Mouse (Mus musculus) limb, embryonic 15.5 days (tissue): ENCODE data around the gene Acvrl1. TPM values are rescaled to one million over a fixed set of nuclear protein-coding genes. Genes with fewer than 3 reads are reported as not detected.
"Not testable (repeated sequence)": the region's sequence is repeated elsewhere in the genome, so short reads cannot be mapped to it uniquely, and the experiment has no call there.

Experiments used
- ATAC-seq: fragments of 200-750 bp; cut with Nextera tagmentation; 2 replicates; pipeline ENCODE4 v1.8.0; 2017; ENCODE audit warnings: low read depth, moderate TSS enrichment; ENCODE audit not compliant: insufficient number of reproducible peaks, low FRiP score, low TSS enrichment
- H3K27ac ChIP-seq: fragments of 300-500 bp; sonication (generic); 2 replicates; pipeline ENCODE4 v1.5.1; 2015; ENCODE audit warnings: moderate library complexity, mild to moderate bottlenecking, inconsistent platforms
- H3K27me3 ChIP-seq: fragments of 300-500 bp; sonication (generic); 2 replicates; pipeline ENCODE4 v1.6.1; 2015; ENCODE audit warnings: inconsistent platforms
- H3K36me3 ChIP-seq: fragments of 300-500 bp; sonication (generic); 2 replicates; pipeline ENCODE4 v1.6.1; 2015; ENCODE audit warnings: inconsistent platforms
- H3K4me1 ChIP-seq: fragments of 300-500 bp; sonication (generic); 2 replicates; pipeline ENCODE4 v1.6.1; 2015; ENCODE audit warnings: inconsistent platforms
- H3K4me2 ChIP-seq: fragments of 300-500 bp; sonication (generic); 2 replicates; pipeline ENCODE4 v1.6.1; 2015; ENCODE audit warnings: mild to moderate bottlenecking, inconsistent platforms
- H3K4me3 ChIP-seq: fragments of 300-500 bp; sonication (generic); 2 replicates; pipeline ENCODE4 v1.5.1; 2015; ENCODE audit warnings: mild to moderate bottlenecking, inconsistent platforms
- H3K9ac ChIP-seq: fragments of 300-500 bp; sonication (generic); 2 replicates; pipeline ENCODE4 v1.6.1; 2015; ENCODE audit warnings: inconsistent platforms
- H3K9me3 ChIP-seq: fragments of 300-500 bp; sonication (generic); 2 replicates; pipeline ENCODE4 v1.6.1; 2016; ENCODE audit warnings: inconsistent platforms
- WGBS: fragments of 180-500 bp; shearing (Covaris S2); methylation state at CpG from one replicate; pipeline ENCODE4 v1.1.7; 2015; 5-methylcytosine and 5-hydroxymethylcytosine counted together
- polyA plus RNA-seq: library from polyadenylated mRNA; unstranded; fragments of >200 nt; fragmentation: Nextera tagmentation; extraction: Ambion mirVana; gene quantifications from 2 replicates; pipeline ENCODE4 v1.2.1, GENCODE M21; 2015

Gene Acvrl1
- polyA plus RNA-seq, 1 experiment from 2014 or later, result 16.3 TPM

GRCm38 (mm10) chr15:101113778-101114177, 14.5 kb upstream of the Acvrl1 start:
- not testable (repeated sequence) for H3K27ac ChIP-seq, H3K36me3 ChIP-seq, H3K4me3 ChIP-seq, H3K4me1 ChIP-seq, H3K9ac ChIP-seq, H3K27me3 ChIP-seq, H3K9me3 ChIP-seq, H3K4me2 ChIP-seq, ATAC-seq
- 92% methylated on average over 2 of the region's 2 CpGs for WGBS

- H3K9me3 ChIP-seq, result peaks cover 4% of the 10 kb centered on the region; the same call in 1 of the 2 replicates
- no peak within 1 kb of the TSS for H3K4me2 ChIP-seq
- no peak for ATAC-seq
- 68% methylated on average over 5 of the region's 5 CpGs for WGBS
- peaks cover 10% of the 10 kb centered on the region; the same call in 1 of the 2 replicates for H3K4me1 ChIP-seq
- no peak within 1 kb of the TSS for H3K27ac ChIP-seq
- H3K36me3 ChIP-seq, result no peaks in the 10 kb centered on the region
- H3K27me3 ChIP-seq, result no peaks in the 10 kb centered on the region
- no peak within 1 kb of the TSS for H3K9ac ChIP-seq
- no peak within 1 kb of the TSS for H3K4me3 ChIP-seq
Observed at GRCm38 (mm10) chr15:101115511-101116110, 12.7 kb upstream of the Acvrl1 start, which contains the start of gene Ankrd33. Gene Ankrd33 (plus strand): TSS chr15:101115755.

- H3K4me3 ChIP-seq, result no peak overlapping the region
- no peaks in the 10 kb centered on the region for H3K27me3 ChIP-seq
- peaks cover 18% of the 10 kb centered on the region; the same call in 1 of the 2 replicates for H3K4me1 ChIP-seq
- H3K4me2 ChIP-seq, result no peak overlapping the region
- H3K36me3 ChIP-seq, result no peaks in the 10 kb centered on the region
- no peak for ATAC-seq
- no peak overlapping the region for H3K9ac ChIP-seq
- WGBS, result 59% methylated on average over 14 of the region's 14 CpGs
- H3K27ac ChIP-seq, result no peak overlapping the region
- H3K9me3 ChIP-seq, result peaks cover 4% of the 10 kb centered on the region; the same call in 1 of the 2 replicates
Observed at GRCm38 (mm10) chr15:101118399-101119125, 9.8 kb upstream of the Acvrl1 start.

GRCm38 (mm10) chr15:101121411-101122289, 6.7 kb upstream of the Acvrl1 start:
- no peaks in the 10 kb centered on the region for H3K36me3 ChIP-seq
- no peak overlapping the region for H3K4me2 ChIP-seq
- H3K9ac ChIP-seq, result no peak overlapping the region
- ATAC-seq, result no peak
- H3K4me1 ChIP-seq, result peaks cover 19% of the 10 kb centered on the region; the same call in 1 of the 2 replicates
- no peak overlapping the region for H3K4me3 ChIP-seq
- no peaks in the 10 kb centered on the region for H3K27me3 ChIP-seq
- 71% methylated on average over 9 of the region's 9 CpGs for WGBS
- no peak overlapping the region for H3K27ac ChIP-seq
- H3K9me3 ChIP-seq, result no peaks in the 10 kb centered on the region

- peak overlapping the region; percentile 43; the same call in 1 of the 2 replicates for H3K27ac ChIP-seq
- no peaks in the 10 kb centered on the region for H3K27me3 ChIP-seq
- H3K9ac ChIP-seq, result no peak overlapping the region
- H3K4me1 ChIP-seq, result peaks cover 25% of the 10 kb centered on the region
- H3K9me3 ChIP-seq, result no peaks in the 10 kb centered on the region
- WGBS, result 22% methylated on average over 2 of the region's 2 CpGs
- ATAC-seq, result no peak
- H3K4me3 ChIP-seq, result no peak overlapping the region
- no peak overlapping the region for H3K4me2 ChIP-seq
- no peaks in the 10 kb centered on the region for H3K36me3 ChIP-seq
Observed at GRCm38 (mm10) chr15:101122290-101122589, 6.1 kb upstream of the Acvrl1 start.

- no peak overlapping the region for H3K9ac ChIP-seq
- H3K36me3 ChIP-seq, result no peaks in the 10 kb centered on the region
- WGBS, result 43% methylated on average over 4 of the region's 4 CpGs
- peak overlapping the region; percentile 43; the same call in 1 of the 2 replicates for H3K27ac ChIP-seq
- no peak overlapping the region for H3K4me2 ChIP-seq
- H3K4me3 ChIP-seq, result no peak overlapping the region
- peaks cover 3% of the 10 kb centered on the region; the same call in 1 of the 2 replicates for H3K27me3 ChIP-seq
- ATAC-seq, result no peak
- peaks cover 29% of the 10 kb centered on the region for H3K4me1 ChIP-seq
- H3K9me3 ChIP-seq, result no peaks in the 10 kb centered on the region
Observed at GRCm38 (mm10) chr15:101123202-101123601, 5.1 kb upstream of the Acvrl1 start.

GRCm38 (mm10) chr15:101125561-101125960, 2.8 kb upstream of the Acvrl1 start:
- Histone ChIP-seq H3K27ac (no peak overlapping the region), H3K9ac (no peak overlapping the region), H3K4me2 (no peak overlapping the region), H3K36me3 (no peaks in the 10 kb centered on the region), H3K4me3 (no peak overlapping the region), H3K9me3 (no peaks in the 10 kb centered on the region), H3K27me3 (peaks cover 13% of the 10 kb centered on the region; the same call in 1 of the 2 replicates), H3K4me1 (peaks cover 35% of the 10 kb centered on the region)
- ATAC-seq, result no peak
- 83% methylated on average over 6 of the region's 6 CpGs for WGBS

- Histone ChIP-seq H3K27ac (peak overlapping the region; percentile 75), H3K9ac (no peak overlapping the region), H3K36me3 (no peaks in the 10 kb centered on the region), H3K27me3 (peaks cover 22% of the 10 kb centered on the region; the same call in 1 of the 2 replicates), H3K9me3 (no peaks in the 10 kb centered on the region), H3K4me1 (peaks cover 46% of the 10 kb centered on the region), H3K4me3 (no peak overlapping the region), H3K4me2 (no peak overlapping the region)
- peak; percentile 69; the same call in 1 of the 2 replicates for ATAC-seq
- WGBS, result 64% methylated on average over 12 of the region's 12 CpGs
Observed at GRCm38 (mm10) chr15:101126876-101127544, 1.3 kb upstream of the Acvrl1 start.

GRCm38 (mm10) chr15:101129412-101129811, 1.1 kb downstream of the Acvrl1 start:
- no peak for ATAC-seq
- H3K27ac ChIP-seq, result no peak overlapping the region
- H3K36me3 ChIP-seq, result no peaks in the 10 kb centered on the region
- peak overlapping the region; percentile 49; the same call in 1 of the 2 replicates for H3K9ac ChIP-seq
- no peaks in the 10 kb centered on the region for H3K9me3 ChIP-seq
- H3K4me2 ChIP-seq, result peak overlapping the region; percentile 84
- peaks cover 22% of the 10 kb centered on the region; the same call in 1 of the 2 replicates for H3K27me3 ChIP-seq
- peak overlapping the region; percentile 48 for H3K4me3 ChIP-seq
- 55% methylated on average over 5 of the region's 5 CpGs for WGBS
- H3K4me1 ChIP-seq, result peaks cover 49% of the 10 kb centered on the region

- 24% methylated on average over 11 of the region's 11 CpGs for WGBS
- no peaks in the 10 kb centered on the region for H3K9me3 ChIP-seq
- no peak for ATAC-seq
- H3K4me3 ChIP-seq, result no peak overlapping the region
- H3K27ac ChIP-seq, result no peak overlapping the region
- no peaks in the 10 kb centered on the region for H3K36me3 ChIP-seq
- peaks cover 59% of the 10 kb centered on the region for H3K4me1 ChIP-seq
- no peak overlapping the region for H3K9ac ChIP-seq
- H3K4me2 ChIP-seq, result no peak overlapping the region
- peaks cover 22% of the 10 kb centered on the region; the same call in 1 of the 2 replicates for H3K27me3 ChIP-seq
Observed at GRCm38 (mm10) chr15:101131498-101131897, 3.2 kb downstream of the Acvrl1 start.

- Histone ChIP-seq H3K27me3 (peaks cover 22% of the 10 kb centered on the region; the same call in 1 of the 2 replicates), H3K4me3 (no peak overlapping the region), H3K36me3 (no peaks in the 10 kb centered on the region), H3K27ac (0 out of 2 replicates have a peak overlapping the region, but pooled peaks have one; percentile 22), H3K9ac (no peak overlapping the region), H3K9me3 (no peaks in the 10 kb centered on the region), H3K4me1 (peaks cover 53% of the 10 kb centered on the region), H3K4me2 (no peak overlapping the region)
- no peak for ATAC-seq
- WGBS, result 68% methylated on average over 6 of the region's 6 CpGs
Observed at GRCm38 (mm10) chr15:101132041-101132440, 3.7 kb downstream of the Acvrl1 start.
